Mouse (Mus musculus) MEL-GATA-1-ER (cell line): Measurements from ENCODE around the gene Olfr134.
"Not testable (repeated sequence)": the region's sequence is repeated elsewhere in the genome, so short reads cannot be mapped to it uniquely, and the experiment has no call there.

Experiments
- DNase-seq: peaks from one replicate; pipeline ENCODE4 v3.0.0-alpha.2; 2012; ENCODE audit warnings: low read depth; ENCODE audit errors: extremely low read depth

The Olfr134 gene

DNA sequence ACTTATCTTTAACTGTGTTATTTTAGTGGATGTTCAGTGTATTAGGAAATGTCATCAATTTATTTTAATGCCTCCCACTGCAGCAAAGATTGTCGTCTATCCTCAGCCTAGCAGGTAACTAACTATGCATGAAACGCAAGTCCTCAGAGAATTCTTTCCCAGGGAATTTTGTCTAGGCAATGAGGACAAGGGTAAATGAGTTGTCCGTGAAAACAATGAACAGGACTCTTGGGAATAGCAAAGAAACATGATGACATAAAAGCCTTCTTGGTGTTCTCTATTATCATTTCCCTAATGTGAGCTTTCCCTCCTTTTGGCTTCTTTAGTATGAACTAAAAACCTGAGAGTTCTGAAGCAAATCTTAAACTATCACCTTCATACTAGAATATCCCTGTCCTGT lies at the start of gene Olfr134:
Olfr134 (plus strand) TSS at position 301 of the 400 bp plus-strand sequence.
- DNase-seq = no peak

DNA sequence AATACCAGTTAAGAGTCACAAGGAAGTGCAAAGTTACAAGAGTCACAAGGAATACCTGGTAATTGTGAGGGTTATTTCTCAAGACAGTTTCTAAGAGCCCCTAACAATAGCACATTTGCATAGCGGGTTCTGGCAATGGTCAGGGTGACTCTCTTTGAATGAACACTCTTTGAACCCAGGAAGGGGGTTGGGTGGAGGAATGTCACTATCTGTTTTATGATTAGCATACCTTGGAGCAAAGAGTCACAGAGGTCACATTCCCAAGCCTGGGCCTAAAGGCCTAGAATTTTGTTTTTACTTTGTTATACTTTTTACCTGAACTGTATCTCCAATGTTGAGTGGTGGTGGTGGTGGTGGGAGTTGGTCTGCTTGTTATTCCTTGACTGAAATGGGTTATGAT lies 47.0 kb upstream of the Olfr134 start:
- not testable (repeated sequence) for DNase-seq

DNA sequence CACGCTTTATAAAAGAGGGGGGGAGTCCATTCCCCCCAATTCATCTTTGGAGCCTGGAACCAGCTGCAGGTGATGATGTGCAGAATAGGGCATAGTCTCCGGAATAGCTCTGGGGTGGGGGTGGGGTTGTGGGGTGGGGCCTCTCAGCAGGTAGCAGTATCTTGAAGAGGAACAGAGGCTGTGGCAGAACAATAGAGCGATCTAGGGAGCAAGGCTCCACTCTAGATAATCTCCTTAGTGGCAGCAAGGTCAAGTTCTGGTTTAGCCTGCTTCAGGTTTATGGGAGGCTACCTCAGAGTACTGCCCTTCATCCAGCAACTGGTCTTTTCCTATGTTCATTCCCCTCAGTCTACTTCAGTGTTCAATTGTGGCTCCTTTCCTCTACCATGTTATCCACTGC lies 45.8 kb upstream of the Olfr134 start:
- DNase-seq = not testable (repeated sequence)

DNA sequence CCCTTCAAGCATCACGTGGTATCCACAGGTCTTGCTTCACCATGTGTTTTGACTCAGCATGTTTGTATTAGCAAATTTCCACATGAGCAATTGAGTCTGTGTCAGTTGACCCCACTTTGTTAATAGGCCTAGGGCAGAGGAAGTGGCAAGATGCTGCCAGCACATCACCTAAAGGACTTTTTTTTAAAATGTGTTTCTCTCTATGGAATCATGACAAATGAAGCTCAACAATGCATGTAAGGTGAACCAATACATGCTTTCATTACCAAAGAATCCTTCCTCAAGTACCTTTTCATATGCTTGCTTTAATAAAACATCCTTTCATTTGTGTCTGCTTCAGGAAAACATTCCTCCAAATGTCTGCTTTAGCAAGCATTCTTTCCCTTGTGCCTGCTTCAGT lies 36.8 kb upstream of the Olfr134 start, which contains the start of gene Olfr132:
Olfr132 (minus strand) TSS at position 101 of the 400 bp plus-strand sequence.
- DNase-seq = no peak

DNA sequence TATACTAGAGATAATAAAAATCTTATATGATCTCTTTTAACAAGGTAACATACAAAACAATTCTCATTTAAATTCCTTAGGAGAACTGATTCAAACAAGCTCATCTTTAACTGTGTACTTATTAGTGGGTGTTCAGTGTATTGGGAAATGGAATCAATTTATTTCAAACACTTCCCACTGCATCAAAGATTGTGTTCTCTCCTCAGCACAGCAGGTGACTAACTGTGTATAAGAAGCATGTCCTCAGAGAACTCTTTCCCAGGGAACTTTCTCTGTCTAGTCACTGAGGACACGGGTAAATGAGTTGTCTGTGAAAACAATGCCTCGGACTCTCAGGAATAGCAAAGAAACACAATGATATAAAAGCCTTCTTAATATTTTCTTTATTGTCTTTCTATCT lies 26.2 kb upstream of the Olfr134 start, which contains the start of gene Olfr133:
Olfr133 (plus strand) TSS at position 301 of the 400 bp plus-strand sequence.
- DNase-seq = no peak

DNA sequence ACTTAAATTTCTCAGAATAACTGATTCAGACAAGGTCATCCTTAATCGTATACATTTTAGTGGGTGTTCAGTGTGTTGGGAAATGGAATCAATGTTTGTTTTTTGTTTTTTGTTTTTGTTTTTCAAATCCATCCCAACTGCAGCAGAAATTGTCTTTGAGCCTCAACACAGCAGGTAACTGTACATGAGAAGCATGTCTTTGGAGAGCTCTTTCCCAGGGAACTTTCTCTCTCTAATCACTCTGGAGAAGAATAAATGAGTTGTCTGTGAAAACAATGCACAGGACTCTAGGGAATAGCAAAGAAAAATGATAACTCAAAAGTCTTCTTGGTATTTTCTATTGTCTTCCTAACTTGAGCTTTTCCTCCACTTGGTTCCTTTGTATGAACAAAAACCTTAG lies 32.8 kb downstream of the Olfr134 start, which contains the start of gene Olfr135:
Olfr135 (plus strand) TSS at position 301 of the 400 bp plus-strand sequence.
- no peak for DNase-seq
